Mouse (Mus musculus) adrenal gland, postnatal 4 days (tissue): ENCODE measurements around the gene Tmem236. TPM values are rescaled to one million over a fixed set of nuclear protein-coding genes. Genes with fewer than 3 reads are reported as not detected.
"Not testable (repeated sequence)": the region's sequence is repeated elsewhere in the genome, so short reads cannot be mapped to it uniquely, and the experiment has no call there.

Source experiments
- DNase-seq, 2 experiments: peaks; one replicate each; pipeline ENCODE4 v3.0.0; 2021 to 2022; ENCODE audit warnings: low spot score in 2 of 2, mixed read lengths in 2 of 2
- total RNA-seq, 2 experiments: library from RNA; stranded (reverse); gene quantifications; 2 replicates each; pipeline ENCODE4 v1.2.3; 2021

The Tmem236 gene
- total RNA-seq, 2 experiments from 2014 or later: 0.17 TPM

GRCm38 (mm10) chr2:14191601-14192000 is 17.3 kb downstream of the Tmem236 start:
- no peak for DNase-seq

DNA sequence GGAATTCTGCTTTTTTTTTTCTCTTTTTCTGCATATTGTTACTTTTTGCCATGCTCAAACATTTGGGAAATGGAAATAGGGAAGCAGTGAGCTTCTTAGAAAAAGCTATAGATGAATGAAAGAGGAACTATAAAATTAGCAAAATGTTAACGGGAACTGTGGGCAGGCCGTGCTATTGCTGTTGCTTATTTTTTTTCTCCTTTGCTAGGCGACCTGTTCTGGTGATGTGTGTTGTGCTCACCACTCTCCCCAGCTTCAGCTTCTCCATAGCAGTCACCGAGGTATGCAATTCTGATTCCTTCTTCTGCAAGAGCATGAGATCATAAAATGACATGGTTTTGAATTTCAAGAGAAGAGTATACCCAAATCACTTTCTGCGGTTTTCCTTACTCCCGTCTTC is 17.7 kb downstream of the Tmem236 start:
- DNase-seq: no peak

DNA sequence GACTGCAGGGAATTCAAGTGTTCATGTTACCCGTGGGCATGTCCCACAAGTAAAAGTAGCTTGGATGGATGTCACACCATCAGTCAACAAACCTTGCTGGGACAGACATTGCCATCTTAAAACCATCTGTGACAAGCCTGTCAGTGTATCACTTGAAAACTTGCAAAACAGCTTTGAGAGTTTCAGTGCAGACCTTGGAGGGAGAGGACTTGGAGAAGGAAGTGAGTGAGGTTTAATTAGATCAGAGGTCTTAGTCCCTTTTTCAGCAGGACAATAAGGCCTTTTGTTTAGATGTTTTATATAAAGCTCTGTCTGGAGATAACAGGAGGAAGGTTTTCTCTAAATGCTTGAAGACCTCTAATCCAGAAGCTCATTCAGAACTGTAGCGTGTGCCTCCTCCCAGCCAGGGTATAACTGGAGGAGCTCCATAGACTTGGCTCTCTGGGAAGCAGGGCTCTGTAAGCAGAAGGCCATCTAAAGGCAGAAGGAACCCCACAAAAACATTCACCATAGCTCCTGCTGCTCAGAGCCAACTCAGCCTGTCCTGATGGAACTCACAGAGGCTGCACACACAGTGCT is 24.1 kb downstream of the Tmem236 start:
- not testable (repeated sequence) for DNase-seq

DNA sequence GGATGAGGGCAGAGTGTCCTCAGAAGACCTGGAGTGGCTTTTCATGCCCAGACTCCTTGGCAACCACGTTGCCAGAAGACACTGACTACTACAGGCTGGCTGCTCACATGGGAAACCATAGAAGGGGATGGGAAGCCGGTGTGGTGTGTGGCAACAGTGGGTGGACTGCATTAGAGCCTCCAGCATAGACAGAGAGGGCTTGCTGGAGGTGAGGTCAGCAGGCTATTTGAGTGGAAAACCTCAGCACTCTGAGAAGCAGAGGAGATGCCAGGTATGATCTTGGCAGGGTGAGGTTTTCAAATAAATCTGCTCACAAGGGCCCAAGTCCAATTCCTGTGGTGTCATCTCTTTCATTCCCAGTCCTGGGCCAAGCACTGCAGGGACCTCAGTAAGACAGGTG is 25.3 kb downstream of the Tmem236 start:
- DNase-seq: no peak

DNA sequence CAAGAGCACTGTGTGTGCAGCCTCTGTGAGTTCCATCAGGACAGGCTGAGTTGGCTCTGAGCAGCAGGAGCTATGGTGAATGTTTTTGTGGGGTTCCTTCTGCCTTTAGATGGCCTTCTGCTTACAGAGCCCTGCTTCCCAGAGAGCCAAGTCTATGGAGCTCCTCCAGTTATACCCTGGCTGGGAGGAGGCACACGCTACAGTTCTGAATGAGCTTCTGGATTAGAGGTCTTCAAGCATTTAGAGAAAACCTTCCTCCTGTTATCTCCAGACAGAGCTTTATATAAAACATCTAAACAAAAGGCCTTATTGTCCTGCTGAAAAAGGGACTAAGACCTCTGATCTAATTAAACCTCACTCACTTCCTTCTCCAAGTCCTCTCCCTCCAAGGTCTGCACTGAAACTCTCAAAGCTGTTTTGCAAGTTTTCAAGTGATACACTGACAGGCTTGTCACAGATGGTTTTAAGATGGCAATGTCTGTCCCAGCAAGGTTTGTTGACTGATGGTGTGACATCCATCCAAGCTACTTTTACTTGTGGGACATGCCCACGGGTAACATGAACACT is 26.6 kb downstream of the Tmem236 start:
- not testable (repeated sequence) for DNase-seq

DNA sequence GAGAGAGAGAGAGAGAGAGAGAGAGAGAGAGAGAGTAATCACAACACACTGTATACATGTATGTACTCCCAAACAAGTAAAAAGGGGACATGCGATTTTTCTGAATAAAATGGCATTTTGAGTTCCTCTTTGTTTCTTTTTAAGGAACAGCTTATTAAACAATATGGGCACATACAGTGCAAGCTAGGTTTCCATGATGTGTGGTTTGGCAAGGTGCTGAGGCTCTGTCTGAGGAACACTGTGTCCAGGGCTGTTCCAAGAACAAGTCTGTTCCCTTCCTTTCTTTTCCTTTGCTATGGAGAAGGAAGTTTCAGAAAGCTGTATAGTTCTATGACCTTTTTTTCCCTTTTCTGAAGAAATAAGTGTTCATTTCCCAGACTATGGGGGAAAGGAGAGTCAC is 30.0 kb downstream of the Tmem236 start:
- DNase-seq: no peak

DNA sequence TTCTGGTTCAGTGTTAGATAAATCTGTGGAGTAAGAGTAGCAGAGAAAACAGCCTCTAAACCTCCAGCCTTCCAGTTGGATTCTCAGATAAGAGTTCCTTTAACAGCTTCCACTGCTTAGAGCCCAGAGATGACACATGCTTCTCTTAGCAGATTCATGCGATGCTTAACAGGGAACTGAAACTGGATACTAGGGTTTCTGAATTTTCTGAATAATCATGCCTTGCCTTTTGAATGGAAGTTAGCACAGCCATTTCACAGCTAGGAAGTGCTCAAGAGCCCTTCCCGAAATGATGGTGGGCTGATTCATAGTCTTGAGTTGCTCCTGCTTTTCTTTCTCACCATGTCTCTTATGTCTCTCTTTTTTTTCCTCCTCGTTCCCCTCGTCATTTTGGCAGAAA is 32.5 kb downstream of the Tmem236 start:
- DNase-seq: no peak

DNA sequence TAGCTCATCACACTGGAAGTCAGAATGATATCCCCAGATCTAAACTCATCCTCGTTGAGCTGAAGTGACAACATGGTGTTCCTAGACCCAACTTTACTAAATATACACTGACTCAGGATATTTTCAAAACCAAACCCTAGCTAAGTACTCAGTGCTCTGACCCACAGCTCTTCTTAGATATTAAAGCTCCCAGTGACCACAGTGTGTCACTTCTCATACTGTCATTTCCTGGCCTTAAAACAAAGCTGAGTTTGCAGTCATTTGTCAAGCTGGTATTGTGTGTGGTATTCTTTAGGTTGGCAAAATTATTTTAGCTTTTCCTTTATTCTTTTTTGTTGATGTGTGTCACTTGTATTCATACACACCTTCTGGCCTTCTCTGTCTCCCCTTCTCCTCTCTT is 36.4 kb downstream of the Tmem236 start:
- no peak for DNase-seq

DNA sequence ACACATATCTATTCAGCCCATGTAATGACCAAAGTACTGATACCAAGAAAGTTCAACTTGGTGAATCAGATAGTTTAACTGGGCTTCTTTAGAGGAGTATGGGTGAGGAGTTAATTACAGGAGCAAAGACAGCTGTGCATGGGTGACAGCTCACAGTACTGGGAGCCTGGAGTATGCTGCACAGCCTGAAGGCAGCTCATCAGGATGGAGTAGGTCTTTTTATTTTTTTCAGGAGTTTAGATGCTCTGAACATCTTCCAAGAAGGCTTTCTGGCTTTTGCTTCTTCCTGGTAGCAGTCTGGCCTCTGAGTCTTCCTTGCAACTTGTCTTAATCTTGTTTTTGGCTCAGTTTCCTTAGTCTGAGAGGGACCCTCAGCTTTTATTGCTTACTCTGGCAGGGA is 37.3 kb downstream of the Tmem236 start:
- DNase-seq: no peak

GRCm38 (mm10) chr2:14214764-14215163 is 40.4 kb downstream of the Tmem236 start:
- no peak for DNase-seq

DNA sequence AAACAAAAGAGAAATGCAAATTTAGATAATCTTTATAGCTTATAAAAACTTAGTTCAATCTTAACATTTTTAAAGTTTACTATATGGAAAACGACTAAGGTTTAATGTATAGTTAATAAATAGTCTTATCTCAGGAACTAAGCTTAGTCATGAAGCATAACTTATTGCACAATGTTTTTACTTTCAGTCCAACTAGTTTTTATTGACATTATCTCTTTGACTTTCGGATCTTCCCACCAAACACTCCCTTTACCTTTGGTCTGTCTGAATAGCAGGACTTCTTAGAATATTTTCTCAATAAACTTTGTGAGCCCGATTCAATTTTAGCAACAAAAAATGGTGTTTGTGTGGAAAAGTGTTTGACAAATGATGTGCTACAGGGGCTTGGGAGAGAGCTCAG is 42.3 kb downstream of the Tmem236 start:
- DNase-seq: no peak

- DNase-seq: no peak
Observed at GRCm38 (mm10) chr2:14218126-14218525, 43.8 kb downstream of the Tmem236 start.

DNA sequence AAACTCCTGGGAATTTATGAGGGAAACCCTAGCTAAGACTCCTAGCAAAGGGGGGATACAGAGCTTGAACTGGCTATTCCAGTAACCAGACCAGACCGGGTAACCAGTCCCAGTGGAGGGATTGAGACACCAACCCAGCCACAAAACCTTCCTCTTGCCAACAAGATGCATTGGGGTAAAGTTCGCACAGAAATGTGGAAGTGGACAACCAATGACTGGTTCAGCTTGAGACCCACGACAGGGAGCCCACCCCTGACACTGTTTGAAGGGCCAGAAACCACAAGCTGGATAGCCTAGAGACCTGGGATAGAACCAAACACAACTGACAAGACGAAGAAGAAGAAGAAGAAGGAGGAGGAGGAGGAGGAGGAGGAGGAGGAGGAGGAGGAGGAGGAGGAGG is 50.1 kb downstream of the Tmem236 start:
- DNase-seq: no peak

GRCm38 (mm10) chr2:14228495-14228894 is 54.2 kb downstream of the Tmem236 start:
- DNase-seq: no peak

DNA sequence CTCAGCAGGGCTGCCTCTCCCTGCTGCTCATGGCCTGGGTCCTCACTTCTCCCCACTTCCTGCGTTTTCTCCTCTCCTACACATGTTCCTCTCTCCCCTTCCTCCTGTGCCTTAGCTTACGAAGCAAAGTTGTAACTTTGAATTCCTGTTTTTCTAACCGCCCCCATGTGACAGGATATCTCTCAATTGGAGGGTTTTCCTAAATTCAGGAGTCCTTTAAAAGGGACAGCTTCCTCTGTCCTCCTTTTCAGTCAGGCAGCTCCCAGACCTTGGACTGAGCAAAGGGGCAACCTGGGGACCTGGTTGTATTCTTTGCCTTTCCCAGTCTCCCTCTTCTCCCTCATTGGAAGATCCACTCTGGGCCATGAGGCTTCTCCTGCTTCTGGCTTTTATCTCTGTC is 54.8 kb downstream of the Tmem236 start, which contains the start of gene Mrc1:
Mrc1 (plus strand) TSS at position 244 of the 400 bp plus-strand sequence.
- no peak for DNase-seq

GRCm38 (mm10) chr2:14229979-14230378 is 55.7 kb downstream of the Tmem236 start:
- DNase-seq: no peak

DNA sequence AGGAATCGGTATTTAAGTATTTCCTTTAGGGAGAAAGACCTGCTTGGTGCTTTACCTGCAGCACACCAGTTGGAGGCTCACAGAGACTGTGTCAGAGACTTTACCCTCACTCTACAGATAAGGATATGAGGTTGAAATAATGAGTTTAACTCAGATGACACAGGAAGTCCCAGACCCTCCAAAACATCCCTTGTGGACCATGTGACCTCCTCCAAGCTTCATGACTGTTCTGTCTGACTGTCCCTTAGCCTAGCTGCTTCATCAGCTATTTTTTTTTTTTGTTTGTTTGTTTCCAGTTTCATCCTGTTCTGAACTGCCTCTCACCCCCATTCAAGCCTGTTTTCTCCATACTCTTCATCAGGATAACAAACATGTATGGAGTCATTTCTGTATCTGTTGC is 58.6 kb downstream of the Tmem236 start:
- DNase-seq: no peak

- no peak for DNase-seq
Observed at GRCm38 (mm10) chr2:14233983-14234382, 59.7 kb downstream of the Tmem236 start.

GRCm38 (mm10) chr2:14235319-14235718 is 61.0 kb downstream of the Tmem236 start:
- DNase-seq: no peak

GRCm38 (mm10) chr2:14236920-14237319 is 62.6 kb downstream of the Tmem236 start:
- no peak for DNase-seq

DNA sequence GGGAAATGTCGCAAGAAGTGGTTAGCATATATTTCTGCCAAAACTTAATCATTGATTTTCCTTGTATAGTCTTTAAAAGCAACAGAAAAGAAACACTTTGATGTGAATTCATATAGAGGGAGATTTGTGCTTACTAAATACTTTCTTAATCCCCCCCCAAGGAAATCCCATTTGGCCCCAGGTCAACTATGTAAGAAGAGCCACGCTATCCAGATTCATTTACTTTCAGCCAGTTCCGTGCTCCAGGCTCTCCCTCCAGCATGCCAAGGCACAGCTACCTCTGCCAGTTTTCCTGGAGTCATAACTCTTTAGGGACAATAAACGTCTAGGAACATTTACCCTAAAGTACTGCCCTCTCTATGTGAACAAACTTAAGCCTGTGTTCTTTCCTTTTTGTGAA is 63.4 kb downstream of the Tmem236 start:
- no peak for DNase-seq

GRCm38 (mm10) chr2:14239151-14239550 is 64.8 kb downstream of the Tmem236 start:
- no peak for DNase-seq

DNA sequence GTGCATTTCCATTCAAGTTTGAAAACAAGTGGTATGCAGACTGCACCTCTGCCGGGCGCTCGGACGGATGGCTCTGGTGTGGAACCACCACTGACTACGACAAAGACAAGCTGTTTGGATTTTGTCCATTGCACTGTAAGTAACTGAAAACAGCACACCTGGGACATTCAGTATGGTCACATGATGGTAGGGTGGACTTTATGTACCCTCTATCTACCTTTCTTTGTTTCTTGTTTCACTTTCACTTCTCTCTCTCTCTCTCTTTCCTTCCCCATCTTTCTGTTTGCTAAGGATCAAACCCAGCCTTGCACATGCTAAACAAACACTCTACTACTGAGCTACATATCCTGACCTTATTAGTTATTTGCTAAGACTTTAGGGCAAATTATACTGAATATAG is 69.8 kb downstream of the Tmem236 start:
- DNase-seq: no peak
